Mouse (Mus musculus) testis, adult 10 weeks (tissue): ENCODE results near the gene Scp2d1. TPM values are rescaled to one million over a fixed set of nuclear protein-coding genes. Genes with fewer than 3 reads are reported as not detected.

Experiments used
- polyA plus RNA-seq: library from polyadenylated mRNA; stranded (reverse); fragments of 350-450 nt; fragmentation: Illumina TruSeq; extraction: RNeasy Lipid Tissue Mini Kit (QIAGEN cat#74804); gene quantifications from one replicate; pipeline ENCODE4 v1.2.3, GENCODE M21; 2014; ENCODE audit warnings: low read depth, low replicate concordance

The Scp2d1 gene
- polyA plus RNA-seq = 381 TPM

GRCm38 (mm10) chr2:144823356-144823755 is at the start of gene Scp2d1:
TSS of gene Scp2d1 (plus strand) at chr2:144823656.

Other genes with a start within 250 kb of the Scp2d1 start
- 3.4 TPM for gene Smim26, start 229.6 kb upstream of the Scp2d1 start, polyA plus RNA-seq
- 12.1 TPM for gene Dtd1, start 223.8 kb upstream of the Scp2d1 start, polyA plus RNA-seq